Mouse (Mus musculus) splenic B cell, adult 2 months (primary cell): ENCODE data around the gene Arhgap15.

ENCODE experiments used
- DNase-seq: peaks from one replicate; pipeline ENCODE4 v3.0.0-alpha.2; 2011; ENCODE audit warnings: low read depth, low spot score
- H3K27me3 ChIP-seq: 2 replicates; pipeline ENCODE4 v1.6.1; 2012; ENCODE audit warnings: mild to moderate bottlenecking, low read length, moderate library complexity, mixed read lengths; ENCODE audit not compliant: control insufficient read depth, poor library complexity, insufficient read depth, severe bottlenecking
- H3K36me3 ChIP-seq: 2 replicates; pipeline ENCODE4 v1.6.1; 2012; ENCODE audit warnings: mild to moderate bottlenecking, low read length, moderate library complexity, mixed read lengths; ENCODE audit not compliant: control insufficient read depth, poor library complexity, insufficient read depth, severe bottlenecking

The Arhgap15 gene

DNA sequence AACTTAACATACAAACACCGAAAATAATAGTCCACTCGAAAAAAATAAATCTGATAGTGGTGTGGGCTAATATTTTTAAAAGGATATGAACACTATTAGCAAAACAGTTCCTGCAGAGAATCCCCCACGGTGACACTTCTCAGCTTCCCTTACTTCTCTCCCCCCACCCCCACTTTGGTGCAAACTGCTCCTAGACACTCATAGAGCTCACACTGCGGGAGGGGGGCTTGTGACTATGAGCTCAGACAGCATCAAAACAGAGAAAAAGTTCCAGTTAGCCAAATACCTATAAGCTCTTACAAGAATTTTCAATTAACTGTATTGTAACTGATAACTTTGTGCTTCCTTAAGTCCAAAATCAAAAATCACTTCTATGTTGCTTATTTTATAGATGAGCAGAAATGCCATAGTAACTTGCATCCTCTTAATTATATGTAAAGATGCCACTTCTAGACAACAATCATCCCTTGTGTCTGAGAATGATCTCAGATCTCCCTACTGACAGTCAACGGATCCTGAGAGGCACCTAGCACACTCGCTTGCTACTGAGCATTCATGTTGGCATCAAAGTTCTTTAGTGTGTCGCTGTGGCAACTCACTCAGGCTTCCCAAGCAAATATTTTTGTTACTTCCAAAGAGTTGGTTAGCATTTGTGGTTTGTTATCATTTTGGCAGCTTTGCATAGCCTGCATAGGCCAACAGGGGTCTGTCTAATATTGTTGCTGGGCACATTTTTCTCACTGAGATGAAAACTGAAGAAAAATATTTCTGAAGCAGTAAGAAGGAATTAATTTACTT lies 493.2 kb downstream of the Arhgap15 start:
- no peaks in the 10 kb centered on the region for H3K27me3 ChIP-seq

DNA sequence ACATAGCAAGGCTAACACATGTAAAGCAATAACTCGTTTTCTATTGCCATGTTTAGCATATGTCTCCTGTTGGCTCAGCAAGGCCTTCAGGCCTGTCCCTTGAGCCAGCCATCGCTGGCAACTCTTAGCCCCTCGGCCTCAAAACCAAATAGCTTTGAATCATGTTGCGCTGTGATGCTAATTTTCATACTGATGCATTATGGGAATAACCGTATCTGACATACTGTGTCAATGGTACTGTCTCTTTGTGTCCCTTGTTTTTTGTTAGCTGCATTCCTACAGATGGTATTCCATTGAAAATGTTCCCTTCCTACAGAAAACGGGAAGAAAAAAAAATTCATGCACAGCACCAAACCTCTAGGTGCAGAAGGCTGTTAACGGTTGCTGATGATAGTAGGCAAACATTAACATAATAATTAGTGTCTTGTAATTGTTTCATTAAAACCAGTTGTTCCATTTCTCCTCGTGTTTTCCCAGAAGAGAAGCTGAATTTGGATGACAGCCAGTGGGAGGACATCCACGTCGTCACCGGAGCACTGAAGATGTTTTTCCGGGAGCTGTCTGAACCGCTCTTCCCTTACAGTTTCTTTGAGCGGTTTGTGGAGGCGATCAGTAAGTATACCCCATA lies 494.1 kb downstream of the Arhgap15 start:
- H3K27me3 ChIP-seq, result no peaks in the 10 kb centered on the region
- DNase-seq, result no peak
- H3K36me3 ChIP-seq, result 0 out of 2 replicates have a peak, but pooled peaks cover 2% of the 10 kb centered on the region

More for the DNA sequence above, 493.2 kb downstream of the Arhgap15 start:
- no peaks in the 10 kb centered on the region for H3K36me3 ChIP-seq
- DNase-seq, result no peak

DNA sequence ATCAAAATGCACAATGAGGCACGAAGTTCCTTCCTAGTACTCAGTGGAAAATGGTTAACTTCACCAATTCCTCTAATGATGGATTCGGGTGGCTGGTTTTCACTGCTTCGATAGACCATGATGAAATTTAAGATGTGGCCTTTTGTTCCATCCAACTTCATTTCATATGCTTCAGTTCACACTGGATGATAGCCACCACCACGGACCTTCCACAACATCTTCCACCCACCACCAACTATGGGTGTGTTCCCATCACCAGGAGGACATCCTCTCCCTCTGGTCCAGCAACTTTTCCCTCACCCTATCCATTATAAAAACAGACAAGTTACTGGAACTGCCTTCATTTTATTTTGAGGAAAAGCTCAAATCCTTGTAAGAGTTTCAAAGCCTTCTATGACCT lies 506.7 kb downstream of the Arhgap15 start:
- DNase-seq, result peak; percentile 3
- no peaks in the 10 kb centered on the region for H3K27me3 ChIP-seq
- no peaks in the 10 kb centered on the region for H3K36me3 ChIP-seq

DNA sequence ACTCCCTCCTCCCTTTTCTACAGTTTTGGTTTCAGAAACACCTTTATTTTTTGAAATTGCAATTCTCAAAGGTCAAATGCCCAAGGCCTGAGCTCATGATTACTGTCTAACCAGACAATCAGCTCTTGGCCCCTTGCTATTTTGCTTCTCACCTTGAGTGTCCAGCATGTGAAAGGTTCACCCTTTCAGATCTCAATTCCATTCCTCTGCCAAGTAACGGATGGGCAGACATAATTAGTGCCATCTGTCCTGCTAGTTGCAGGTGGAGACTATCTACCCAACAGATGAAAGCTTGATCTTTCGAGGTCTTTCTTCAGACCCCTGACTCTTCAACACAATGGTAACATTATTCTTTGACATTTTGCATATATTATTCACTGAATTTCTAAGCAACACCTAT lies 509.3 kb downstream of the Arhgap15 start:
- no peaks in the 10 kb centered on the region for H3K27me3 ChIP-seq
- DNase-seq, result no peak
- H3K36me3 ChIP-seq, result no peaks in the 10 kb centered on the region

DNA sequence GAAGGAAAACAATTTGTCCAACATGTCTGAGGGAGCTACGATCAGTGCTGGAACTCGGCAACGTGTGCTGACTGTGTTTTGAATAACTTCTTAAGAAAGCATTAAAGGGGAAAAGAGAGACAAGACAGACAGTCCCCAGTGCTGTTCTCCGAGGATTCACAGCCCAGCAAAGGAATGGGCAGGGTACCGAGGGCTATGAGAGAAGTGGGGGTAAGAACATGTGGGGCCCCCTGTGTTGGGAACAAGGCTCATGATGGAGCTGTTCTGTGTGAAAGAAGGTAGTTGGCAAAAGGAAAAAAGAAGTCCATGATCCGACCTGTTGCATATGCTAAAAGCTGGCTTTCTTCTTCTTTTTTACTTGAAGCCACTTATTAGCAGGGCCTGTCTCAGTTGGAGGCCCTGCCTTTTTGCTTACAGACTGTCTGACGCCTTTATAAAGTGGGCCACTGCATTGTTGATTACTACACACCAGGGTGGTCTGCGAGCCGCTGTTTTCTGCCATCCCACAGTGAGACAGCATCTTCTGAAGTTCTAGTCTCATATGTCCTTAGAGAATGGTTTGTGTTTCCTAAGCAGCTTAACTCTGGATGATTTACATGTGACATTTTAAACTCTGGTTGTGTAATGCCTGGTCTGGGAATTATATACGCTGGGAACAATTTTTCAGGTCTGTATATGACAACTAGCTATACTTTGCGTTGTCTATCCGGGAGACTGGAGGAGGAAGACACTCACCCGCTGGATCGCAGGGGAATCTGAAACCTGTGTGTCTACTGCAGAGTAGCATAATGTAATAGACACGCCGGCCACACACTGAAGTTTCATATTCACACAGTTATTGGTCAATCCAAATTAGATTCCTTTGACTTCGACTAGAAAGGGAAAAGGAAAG lies 523.1 kb downstream of the Arhgap15 start:
- no peak for DNase-seq
- no peaks in the 10 kb centered on the region for H3K27me3 ChIP-seq
- no peaks in the 10 kb centered on the region; the same call in 1 of the 2 replicates for H3K36me3 ChIP-seq

DNA sequence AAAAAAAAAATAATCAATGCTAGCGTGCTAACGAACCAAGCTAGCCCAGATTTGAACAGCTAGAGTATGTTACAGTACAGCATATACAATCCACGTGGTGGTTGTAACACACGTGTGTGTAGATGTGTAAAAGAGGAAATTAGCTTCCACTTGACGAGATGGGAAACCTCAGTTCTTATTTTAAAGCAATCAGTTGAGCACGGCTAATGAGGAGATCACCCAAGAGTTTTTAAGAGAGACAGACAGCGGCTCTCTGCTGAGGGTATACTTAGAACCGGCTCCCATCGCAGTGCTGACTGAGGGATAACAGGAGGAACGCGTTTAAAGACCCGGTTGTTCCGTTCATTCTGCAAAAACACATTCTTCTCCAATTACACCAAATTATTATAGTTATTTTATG lies 524.0 kb downstream of the Arhgap15 start:
- Histone ChIP-seq H3K27me3 (no peaks in the 10 kb centered on the region), H3K36me3 (no peaks in the 10 kb centered on the region; the same call in 1 of the 2 replicates)
- no peak for DNase-seq

DNA sequence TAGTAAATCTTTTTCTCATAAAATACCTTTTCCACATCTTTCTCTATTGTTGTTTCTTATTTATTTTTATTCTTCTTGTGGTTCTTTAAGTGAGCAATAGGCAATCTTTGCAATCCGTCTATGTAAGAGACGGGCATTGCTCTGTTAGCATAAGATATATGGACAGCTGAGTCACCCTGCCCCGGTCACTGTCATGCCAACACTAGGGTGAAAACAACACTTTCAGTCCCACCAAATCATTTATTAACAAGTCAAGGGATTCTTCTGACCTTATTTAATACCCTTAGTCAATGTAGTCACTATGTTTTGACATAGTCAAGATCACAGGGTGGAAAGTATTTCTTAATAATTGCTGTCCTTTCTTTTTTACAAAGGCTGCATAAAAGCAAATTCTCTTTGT lies 525.8 kb downstream of the Arhgap15 start:
- Histone ChIP-seq H3K27me3 (no peaks in the 10 kb centered on the region), H3K36me3 (no peaks in the 10 kb centered on the region; the same call in 1 of the 2 replicates)
- DNase-seq, result no peak

DNA sequence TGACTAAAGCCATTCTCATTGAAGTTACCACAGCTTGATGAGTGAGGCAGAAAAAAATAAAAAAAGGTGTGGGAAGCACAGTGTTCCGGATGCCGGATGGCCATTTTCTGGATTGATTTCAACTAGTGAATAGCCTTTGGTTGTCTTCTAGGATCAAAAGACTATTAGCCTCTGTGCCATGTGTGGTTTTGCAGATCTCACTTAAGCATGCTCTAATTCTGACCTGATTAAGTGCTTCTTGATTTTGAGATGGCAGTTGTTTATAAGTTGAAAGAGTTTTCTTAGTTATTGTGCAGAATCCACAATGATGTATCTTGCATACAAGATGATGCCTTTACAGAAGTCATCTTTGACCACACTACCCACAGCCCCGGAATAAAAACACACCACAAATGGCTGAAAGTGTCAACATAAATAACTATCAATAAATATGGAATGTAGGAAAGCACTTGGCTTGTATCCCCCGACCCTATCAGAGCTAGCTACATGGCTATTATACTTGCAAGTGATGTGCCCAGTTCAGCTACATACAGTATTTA lies 537.6 kb downstream of the Arhgap15 start:
- H3K36me3 ChIP-seq, result peaks cover 6% of the 10 kb centered on the region; the same call in 1 of the 2 replicates
- no peaks in the 10 kb centered on the region for H3K27me3 ChIP-seq

DNA sequence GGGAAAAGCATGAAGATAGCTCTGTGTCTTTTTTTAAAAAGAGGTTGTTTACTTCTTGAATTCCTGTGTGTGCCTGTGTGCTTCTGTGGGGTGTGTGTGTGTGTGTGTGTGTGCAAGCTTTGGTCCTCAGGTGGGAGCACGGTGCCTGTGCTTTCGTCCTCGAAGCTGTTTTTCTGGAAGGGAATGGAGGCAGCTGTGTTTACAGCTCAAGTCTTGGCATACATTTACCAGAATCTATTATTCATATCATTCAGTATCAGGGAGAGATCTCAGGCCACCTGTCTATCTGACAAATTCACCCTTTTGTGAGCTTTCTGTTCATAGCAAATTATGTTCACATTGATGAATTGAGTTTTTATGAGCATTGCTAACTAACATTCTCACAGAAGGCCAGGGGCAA lies 550.5 kb downstream of the Arhgap15 start:
- Histone ChIP-seq H3K27me3 (no peaks in the 10 kb centered on the region), H3K36me3 (no peaks in the 10 kb centered on the region)
- no peak for DNase-seq

More for the DNA sequence above, 537.6 kb downstream of the Arhgap15 start:
- DNase-seq, result no peak

DNA sequence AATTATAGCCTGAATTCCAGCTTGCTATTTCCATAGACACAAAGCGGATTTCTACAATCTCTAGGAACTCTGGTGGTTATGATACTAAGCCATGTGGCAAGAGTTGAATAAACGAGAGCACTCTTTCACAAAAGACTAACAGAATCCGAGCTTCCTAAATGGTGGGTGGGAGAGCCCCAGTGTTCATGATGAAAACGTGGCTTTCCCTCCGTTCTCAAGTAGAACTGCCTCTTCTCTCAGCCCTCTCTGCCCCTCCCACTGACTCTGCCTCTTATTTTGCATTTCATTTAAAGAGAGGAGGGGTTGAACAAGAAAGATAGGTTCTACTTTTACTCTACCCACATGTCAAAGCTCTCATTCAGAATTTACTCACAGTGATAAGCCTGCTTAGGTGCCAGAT lies 551.3 kb downstream of the Arhgap15 start:
- Histone ChIP-seq H3K36me3 (no peaks in the 10 kb centered on the region), H3K27me3 (no peaks in the 10 kb centered on the region)
- DNase-seq, result no peak

DNA sequence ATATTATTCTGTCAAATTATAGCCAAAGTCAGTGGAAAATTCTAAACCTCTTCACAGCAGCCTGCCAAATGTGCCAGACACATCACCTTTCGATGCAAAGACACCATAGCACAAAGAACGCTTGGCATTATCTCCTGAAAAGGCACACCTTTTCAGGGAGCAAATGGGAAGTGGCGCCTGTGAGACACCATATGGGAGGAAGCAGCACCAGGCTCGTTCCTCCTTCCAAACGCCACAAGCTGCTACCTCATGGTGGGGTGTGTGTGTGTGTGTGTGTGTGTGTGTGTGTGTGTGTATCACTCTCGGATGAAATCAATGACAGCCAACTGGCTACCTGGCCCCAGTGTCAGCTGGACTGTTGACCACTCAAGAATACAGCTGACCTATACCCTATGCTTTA lies 551.8 kb downstream of the Arhgap15 start:
- Histone ChIP-seq H3K27me3 (no peaks in the 10 kb centered on the region), H3K36me3 (no peaks in the 10 kb centered on the region)
- no peak for DNase-seq

DNA sequence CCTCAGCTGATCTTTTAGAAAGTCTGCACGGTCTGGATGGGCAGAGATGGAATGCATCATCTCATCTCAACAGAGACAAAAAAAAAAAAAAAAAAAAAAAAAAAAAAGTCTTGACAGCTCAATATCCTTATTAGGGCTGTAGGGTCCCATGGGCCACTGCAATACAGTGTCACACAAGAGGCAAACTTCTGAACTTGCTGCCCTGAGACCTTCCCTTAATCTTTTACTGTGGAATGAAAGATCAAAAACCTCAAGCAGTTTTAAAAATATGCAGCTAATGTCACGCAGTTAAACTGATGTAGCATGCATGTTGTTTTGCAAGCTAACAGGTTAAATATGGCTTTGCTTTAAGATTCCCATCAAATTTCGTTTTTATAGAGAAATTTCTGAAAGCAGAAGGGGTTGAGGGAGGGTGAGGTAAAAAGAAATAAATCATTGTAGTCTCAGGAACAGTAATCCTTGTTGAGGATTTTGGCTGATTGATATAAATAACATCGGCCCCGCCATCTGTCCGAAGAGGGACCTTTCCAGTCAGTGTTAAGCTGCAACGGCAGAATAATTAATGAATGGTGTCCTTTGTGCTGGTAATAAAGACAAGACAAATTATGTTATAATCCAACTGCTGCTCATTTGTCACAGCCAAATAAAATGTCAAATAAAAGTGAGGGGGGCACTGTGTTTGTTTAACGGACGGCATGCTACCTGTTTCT lies 555.8 kb downstream of the Arhgap15 start:
- no peaks in the 10 kb centered on the region for H3K27me3 ChIP-seq
- no peak for DNase-seq
- no peaks in the 10 kb centered on the region for H3K36me3 ChIP-seq

DNA sequence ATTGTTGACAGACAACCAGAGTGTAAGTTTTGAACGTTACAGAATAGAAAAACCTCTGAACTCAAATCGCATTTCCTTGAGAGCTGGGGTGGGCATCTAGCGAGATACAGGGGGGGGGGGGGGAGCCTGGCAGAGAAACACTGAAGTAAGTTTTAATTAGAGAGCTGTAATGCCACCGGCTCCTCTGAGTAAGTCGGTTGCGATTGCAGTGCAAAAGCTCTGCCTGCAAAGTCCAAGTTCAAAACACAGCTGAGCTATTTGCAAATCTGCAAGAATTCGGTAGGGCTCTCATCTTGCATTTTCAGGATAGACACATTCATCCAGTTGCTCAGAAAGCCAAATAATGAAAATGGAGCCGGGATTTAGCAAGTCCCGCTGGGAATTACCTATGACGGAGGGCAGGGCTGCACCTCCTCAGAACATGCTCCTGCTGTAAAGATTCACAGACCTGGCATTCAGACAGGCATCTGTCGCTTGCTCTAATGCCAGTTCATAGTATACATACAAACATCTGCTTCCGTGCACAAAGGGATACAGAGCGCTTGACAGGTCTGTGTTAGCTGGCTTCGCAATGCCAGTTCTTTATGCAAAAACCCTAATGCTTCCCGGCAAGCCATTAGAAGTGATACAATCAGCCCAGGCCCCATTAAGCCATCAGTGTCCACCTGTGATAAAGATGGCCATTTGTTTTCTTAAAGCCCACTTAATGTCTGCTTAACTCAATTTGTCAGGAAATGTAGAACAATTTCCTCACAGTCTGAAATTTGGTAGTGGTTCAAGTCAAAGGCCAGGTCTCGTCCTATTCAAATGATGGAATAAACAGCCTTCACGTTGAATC lies 556.6 kb downstream of the Arhgap15 start:
- no peaks in the 10 kb centered on the region for H3K27me3 ChIP-seq
- H3K36me3 ChIP-seq, result no peaks in the 10 kb centered on the region
- DNase-seq, result no peak
